Mouse (Mus musculus): Measurements from ENCODE around the gene Gsta1.

DNA sequence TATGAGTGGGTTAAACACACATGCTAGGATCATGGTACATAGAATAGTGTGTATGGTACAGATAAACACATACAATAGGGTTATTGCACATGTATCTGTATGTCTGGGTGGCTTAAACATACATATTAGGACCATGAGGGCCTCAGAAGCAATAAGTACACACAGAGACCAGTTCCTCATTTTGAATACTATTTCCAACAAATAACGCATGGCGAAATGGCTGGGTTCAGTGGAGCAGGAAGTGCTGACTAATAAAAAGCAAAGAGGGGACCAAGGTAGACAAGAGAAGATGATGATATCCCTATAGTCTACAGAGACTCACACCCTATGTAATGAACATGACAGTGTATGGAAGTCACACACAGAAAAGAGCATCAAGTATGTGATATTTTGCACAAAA lies 2.3 kb upstream of the Gsta1 start:
- TF ChIP-seq MAX (IDR thresholded peaks at IDR 0.05) (no peak), CTCF (IDR thresholded peaks at IDR 0.05; ENCODE audit: control insufficient read depth, insufficient read depth, insufficient read length) (no peak), USF1 (IDR thresholded peaks at IDR 0.05; ENCODE audit: low read depth) (no peak), MYOG (IDR thresholded peaks at IDR 0.05; ENCODE audit: control insufficient read depth, extremely low read depth, insufficient read length) (no peak), CEBPB (IDR thresholded peaks at IDR 0.05; ENCODE audit: low read depth) (no peak)

Data from C2C12 (cell line).